Mouse (Mus musculus) G1E (cell line): ENCODE measurements around the gene Hs3st3a1.

ENCODE experiments used
- CTCF ChIP-seq: IDR thresholded peaks from 2 replicates; pipeline ENCODE4 v1.5.1; 2012; ENCODE audit warnings: low read depth, low read length, inconsistent platforms, mixed read lengths
- GATA1 ChIP-seq: IDR thresholded peaks from 2 replicates; pipeline ENCODE4 v1.6.1; 2012; ENCODE audit warnings: borderline replicate concordance, low read length, inconsistent platforms, mixed read lengths
- GATA2 ChIP-seq: IDR thresholded peaks from 2 replicates; pipeline ENCODE4 v1.6.1; 2012; ENCODE audit warnings: low read depth, low read length, inconsistent platforms, borderline replicate concordance
- POLR2AphosphoS5 ChIP-seq: IDR thresholded peaks from 2 replicates; pipeline ENCODE4 v1.6.1; 2012; ENCODE audit warnings: low read depth, low read length, inconsistent platforms; ENCODE audit not compliant: insufficient replicate concordance
- TAL1 ChIP-seq: conservative IDR thresholded peaks from 2 replicates; pipeline ENCODE4 v1.6.1; 2012; ENCODE audit warnings: low read depth, low read length, inconsistent platforms, mixed read lengths

DNA sequence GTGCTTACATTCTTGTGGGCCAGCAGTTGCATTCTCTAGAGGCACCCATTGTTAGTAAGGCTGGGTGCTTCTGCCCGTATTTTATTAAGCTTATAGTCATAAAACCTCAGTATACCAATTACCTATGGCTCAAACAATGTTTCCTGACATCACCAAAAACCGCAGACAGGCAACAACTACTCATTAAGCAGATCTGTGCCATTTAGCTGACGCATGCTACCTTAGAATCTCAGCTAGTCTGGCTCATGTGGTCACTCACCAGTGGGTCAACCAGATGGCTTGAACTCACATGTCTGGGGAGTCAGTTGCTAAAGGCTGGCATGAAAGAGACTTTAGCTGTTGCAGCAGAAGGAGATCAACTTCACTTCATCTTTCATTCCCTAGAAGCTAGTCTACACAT, 67.9 kb downstream of the Hs3st3a1 start:
- no peak for TF ChIP-seq GATA1
- no peak for TF ChIP-seq CTCF
- TF ChIP-seq POLR2AphosphoS5: no peak
- no peak for TF ChIP-seq GATA2
- TF ChIP-seq TAL1: no peak
